Mouse (Mus musculus) Muller cell, postnatal 12 days (primary cell): Measurements from ENCODE around the gene Etnk1.
"Not testable (repeated sequence)": the region's sequence is repeated elsewhere in the genome, so short reads cannot be mapped to it uniquely, and the experiment has no call there.

Experiments
- DNase-seq: peaks from one replicate; pipeline ENCODE4 v3.0.0-alpha.2; 2015; ENCODE audit errors: inconsistent ontology term

The Etnk1 gene

DNA sequence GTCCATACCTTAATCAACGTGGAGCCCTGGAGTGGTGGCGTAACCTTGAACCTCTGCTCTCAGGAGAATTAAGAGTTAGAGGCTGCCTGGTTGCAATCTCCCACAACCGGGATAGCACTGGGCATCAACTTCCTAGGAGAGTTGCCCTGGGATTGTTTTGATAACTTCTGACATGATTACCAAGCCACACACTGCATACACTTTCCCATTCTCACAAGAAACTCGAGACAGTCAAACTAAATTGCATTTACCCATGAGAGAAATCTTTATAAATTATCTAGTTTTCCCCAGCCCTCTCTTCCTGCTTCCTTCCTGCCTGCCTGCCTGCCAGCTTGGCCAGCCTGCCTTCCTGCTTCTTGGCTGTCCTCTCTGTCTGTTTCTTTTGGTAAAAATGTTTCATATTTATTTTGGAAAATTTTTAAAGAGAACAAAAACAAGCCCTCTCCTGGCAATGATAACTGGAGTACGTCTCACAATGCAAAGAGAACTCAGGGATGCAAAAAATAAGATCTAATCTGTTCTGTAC, 17.2 kb upstream of the Etnk1 start:
- no peak for DNase-seq

- DNase-seq = not testable (repeated sequence)
Observed at GRCm38 (mm10) chr6:143151081-143151995, 15.7 kb upstream of the Etnk1 start.

GRCm38 (mm10) chr6:143152321-143152827, 14.6 kb upstream of the Etnk1 start:
- peak; percentile 87 for DNase-seq

DNA sequence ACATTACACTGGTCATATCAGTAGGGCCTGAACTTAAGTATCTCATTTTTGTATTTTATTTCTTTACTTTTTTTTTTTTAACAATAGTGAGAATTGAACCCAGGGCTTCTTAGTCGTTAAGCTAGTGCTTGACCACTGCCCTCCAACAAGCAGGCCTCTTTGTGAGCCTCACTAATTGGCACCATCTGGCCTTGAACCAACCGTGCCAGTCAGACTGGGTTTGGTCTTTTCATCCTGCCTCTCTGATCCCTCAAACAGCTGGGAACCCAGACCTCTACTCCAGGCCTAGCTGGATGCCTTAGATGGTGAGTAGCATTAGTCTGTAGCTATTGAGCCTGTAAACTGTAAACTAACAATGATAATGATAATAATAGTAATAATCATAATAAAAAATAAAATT, 13.9 kb upstream of the Etnk1 start:
- no peak for DNase-seq

DNA sequence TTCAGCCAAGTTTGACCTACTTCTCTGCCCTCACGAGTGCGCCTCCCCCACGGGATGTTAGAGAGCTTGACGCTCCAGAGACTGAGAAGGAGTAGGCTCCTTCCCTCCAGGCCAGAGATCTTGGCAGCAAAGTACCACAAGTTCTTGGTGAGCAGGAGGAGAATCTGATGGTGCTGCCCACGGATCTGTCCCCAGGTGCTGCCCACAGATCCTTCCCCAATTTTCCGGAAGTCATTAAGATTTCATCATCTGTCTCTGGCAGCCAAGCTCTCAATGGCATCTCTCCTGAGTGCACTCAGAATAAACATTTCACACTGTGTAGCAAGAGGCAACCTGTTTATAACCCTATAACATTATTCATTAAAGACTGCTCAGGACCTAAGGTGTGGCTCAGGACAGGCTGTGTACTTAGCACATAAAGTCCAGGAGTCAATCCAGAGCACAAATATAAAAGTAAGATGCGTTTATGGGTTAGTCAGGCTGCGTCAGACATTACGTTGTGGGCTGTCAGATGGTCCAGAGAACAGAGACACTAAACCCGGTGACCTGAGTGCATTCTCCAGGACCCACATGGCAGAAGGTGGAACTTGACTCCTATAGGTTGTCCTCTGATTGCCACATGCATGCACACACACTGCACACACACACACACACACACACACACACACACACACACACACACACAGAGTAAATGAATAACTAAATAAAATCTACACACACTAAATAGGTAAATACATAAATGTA, 13.1 kb upstream of the Etnk1 start:
- no peak for DNase-seq

DNA sequence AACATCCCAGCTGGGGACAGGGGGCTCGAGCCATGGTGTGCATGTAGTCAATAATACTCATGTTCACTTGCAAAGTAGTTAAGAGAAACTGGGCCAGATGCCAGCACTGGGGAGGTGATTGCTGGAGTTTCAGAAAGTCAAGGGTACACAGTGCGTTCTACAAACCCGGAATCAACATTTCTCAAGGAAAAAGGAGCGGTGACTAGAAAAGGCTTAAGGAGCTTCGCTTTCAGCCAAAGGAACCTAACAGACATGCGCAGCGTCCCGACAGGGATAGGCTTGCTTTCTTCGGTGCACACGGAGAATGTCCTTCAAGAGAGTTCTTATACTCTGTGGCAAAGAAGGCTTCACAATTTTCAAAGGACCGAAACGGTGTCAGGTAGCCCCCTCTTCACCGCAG, 12.1 kb upstream of the Etnk1 start:
- no peak for DNase-seq

DNA sequence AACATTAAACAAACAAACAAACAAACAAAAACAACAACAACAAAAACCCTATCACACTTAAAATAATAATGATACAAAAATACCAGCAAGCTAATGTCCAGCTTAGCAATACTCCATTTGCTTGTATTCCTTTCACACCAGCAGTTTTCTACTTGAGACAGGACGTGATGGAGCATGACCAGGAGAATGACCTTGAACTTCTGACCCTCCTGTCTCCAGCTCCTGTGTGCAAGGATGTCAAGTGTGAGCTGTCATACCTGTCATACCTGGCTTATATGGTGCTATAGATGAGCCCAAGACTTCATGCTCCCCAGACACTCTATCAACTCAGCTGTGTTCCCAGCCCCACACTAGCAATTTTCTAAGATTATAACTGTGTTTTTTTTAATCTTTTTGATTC, 11.0 kb upstream of the Etnk1 start:
- no peak for DNase-seq

GRCm38 (mm10) chr6:143156684-143157083, 10.3 kb upstream of the Etnk1 start:
- DNase-seq = no peak

DNA sequence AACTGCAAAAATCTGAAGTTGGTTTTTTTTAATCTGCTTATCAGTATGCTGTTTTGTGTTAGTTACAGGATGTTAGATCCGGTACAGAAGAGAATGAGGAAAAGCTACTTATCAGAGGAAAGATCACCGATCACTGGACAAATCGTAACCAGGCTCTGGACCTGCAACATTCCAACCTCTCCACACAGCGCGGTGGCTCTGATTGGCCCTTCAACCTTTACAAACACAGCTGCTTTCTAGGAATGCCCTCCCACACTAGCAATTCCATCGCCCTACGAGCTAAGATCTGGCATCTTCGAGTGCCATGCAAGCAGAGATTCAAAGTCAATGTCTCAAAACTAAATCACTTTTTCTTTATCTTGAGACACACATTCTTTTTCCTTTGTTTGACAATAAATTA, 9.6 kb upstream of the Etnk1 start:
- DNase-seq = no peak

GRCm38 (mm10) chr6:143160572-143161231, 6.3 kb upstream of the Etnk1 start:
- no peak for DNase-seq

DNA sequence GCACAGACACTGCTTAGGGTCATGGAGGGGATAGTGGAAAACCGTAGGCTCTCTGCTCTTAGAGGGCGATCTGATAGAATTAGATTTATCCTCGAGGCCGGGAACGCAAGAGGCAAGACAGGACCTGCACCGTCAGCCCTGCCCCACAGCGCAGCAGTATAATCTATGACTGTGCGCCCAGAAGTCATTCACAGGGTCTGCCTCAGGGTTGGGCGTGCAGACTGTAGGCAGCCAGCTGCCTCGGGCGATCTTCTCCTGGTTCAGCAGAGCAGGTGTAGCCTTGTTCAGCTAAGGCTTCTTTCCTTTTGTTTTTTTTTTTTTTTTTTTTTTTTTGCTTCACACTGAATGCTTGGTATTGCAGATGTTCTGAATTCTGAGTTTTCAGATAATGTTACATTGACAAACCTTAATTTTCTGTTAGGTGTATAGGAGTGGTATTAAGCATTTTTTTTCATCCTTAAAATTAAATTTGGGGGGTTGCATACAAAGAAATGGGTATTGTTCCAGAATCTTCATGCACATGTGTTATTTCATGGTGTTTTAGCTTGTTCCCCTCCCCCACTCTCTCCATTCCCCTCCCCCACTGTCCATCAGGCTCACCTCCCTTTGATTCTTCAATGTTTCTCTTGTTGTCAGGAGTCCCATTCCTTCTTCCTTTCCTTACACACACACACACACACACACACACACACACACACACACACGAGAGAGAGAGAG, 4.7 kb upstream of the Etnk1 start:
- DNase-seq = no peak

DNA sequence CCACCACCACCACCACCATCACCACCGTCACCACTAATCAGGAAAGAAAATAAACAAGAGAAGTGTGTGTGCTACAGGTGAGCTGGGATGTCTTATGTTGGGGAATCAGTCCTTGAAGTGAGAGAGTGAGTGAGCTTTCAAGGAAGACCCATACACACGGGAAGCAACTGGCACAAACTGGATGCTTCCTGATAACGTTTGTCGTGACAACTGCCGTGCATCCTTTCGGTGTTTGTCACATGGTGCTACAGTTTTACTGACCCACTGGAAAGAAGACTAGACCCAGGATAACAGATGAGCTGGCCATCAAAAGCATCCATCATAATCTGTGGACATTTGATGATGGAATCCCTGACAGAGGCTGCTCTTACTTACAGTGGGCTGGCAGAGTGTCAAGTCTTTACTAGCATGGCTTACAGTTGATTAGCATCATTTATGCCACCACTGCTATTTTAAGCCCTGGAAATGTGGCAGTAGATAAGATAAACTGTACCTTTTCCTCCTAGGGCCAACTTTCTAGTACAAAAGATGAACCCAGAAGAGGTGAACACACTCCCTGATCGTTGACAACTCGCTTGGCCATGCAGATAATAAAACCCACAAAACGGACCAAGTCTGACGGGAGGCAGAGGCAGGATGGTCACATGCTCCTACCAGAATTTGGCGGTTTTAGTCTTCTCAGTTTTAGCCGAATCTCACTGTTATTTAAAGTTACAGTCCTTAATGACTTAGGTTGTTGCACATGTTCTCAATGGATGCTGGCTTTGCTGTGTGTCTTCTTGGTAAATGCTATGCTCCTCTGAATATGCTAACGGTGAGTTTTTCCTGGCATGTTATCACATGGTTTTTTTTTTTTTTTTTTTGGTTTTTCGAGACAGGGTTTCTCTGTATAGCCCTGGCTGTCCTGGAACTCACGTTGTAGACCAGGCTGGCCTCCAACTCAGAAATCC, 2.8 kb upstream of the Etnk1 start:
- DNase-seq = no peak

DNA sequence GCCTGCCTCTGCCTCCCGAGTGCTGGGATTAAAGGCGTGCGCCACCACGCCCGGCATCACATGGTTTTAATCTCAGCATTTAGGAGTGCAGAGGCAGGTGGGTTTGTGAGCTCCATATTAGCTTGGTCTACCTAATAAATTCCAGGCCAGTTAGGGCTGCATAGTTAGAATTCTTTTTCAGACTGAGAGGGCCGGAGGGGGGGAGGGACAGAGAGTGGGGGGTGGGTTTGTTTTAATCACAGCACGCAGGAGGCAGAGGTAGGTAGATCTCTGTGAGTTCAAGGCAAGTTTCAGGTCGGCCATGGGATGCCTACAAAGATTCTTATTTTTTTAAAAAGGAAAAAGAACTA, 2.1 kb upstream of the Etnk1 start:
- DNase-seq = no peak

- no peak for DNase-seq
Observed at GRCm38 (mm10) chr6:143165404-143166257, 1.4 kb upstream of the Etnk1 start.

DNA sequence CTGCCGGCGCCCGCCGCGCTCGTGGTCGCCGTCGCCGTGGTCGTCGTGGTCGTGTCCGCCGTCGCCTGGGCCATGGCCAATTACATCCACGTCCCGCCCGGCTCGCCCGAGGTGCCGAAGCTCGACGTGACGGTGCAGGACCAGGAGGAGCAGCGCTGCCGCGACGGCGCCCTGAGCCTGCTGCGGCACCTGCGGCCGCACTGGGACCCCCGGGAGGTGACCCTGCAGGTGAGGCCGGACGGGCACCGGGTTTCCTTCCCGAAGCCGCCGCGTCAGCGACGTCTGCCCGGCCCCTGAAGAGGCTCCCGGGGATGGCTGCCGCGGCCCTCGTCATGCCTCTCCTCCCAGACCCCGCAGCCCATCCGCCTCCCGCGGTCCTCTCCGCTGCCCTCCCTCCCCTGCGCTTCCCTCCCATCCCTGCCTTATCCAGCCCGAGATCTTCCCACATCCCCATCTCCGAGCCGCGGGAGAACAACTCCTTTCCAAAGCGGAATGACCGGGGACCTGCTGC, 443 bp downstream of the Etnk1 start:
- DNase-seq = peak; percentile 72

DNA sequence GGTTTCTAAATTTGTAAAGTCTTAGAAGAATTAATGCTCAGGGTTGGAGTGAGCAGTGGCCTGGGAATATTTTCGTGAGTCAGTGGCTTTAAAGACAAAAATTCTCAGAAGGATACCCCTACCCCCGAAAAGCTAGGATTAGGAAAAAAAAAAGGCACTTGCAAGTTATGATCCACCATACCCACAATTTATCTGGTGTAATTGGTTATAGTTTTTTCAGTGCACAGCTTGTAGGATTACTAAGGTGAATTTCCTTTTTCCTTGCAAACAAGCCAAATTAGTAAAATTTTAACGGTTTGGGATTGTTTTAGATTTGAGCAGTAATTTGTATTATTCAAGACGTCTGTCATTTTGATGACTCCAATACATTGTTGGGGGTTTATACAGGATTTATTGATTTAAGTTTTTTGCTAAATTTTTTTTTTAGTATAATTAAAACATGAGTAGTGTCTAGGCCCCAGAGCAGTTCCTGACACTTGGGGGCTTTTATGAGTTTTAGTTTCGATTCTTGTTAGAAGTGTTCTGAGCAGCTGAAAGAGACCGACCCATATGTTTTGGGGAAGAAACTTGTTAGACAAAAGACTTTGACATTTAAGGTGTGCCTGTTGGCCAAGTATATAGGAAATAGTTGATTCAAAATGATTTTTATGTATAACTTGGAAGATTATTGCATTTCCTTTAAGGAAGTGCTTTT, 1.1 kb downstream of the Etnk1 start:
- no peak for DNase-seq

DNA sequence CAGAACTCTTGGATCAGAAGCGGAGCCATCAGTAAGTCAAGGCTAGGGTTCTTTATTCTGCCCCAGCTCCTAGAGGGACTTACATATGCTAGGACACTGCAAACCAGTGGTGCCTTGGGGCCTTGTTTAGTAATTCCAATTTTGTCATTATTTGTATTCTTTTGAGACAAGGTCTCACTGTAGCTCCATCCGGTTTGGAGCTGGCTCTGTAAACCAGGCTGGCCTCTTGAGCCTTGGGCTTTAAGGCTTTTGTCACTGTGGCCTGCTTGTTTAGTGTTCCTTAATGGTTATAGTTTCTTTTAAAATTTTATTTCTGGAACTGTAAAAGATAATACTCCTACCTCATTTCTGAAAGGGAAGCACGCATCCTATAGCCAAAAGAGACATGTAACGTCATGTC, 2.4 kb downstream of the Etnk1 start:
- no peak for DNase-seq

GRCm38 (mm10) chr6:143170166-143170960, 3.3 kb downstream of the Etnk1 start:
- no peak for DNase-seq
